Mouse (Mus musculus): ENCODE results near the gene Ctsd. TPM values are rescaled to one million over a fixed set of nuclear protein-coding genes. Genes with fewer than 3 reads are reported as not detected.

The Ctsd gene
- polyA plus RNA-seq, 1 experiment, result 921 TPM

DNA sequence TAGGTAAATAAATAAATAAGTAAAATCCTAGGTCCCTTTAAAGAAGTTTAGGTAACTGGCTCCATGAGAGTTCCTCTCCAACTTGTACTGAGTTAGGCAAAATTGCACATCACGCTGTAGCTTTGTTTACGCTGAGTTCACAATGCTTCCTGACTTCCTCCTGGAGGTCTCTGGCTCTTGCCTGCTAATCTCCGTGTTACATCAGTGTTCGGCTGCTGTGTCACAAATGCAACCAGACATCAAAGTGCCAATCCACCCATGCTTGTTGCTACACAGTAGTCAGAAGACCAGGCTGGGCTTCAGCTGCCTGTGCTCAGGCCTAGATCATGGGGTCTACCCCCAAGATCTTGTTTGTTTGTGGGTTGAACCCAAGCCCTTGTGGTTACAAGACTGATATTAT lies 15.8 kb upstream of the Ctsd start:
- no peak overlapping the region for H3K4me3 ChIP-seq (replicated peaks; ENCODE audit: extremely low read depth, low read depth, low read length)
- no peak for DNase-seq
- no peak for TF ChIP-seq POLR2A (IDR thresholded peaks at IDR 0.05; ENCODE audit: borderline replicate concordance, extremely low read depth, low read depth, low read length)
- no peak for TF ChIP-seq CTCF (IDR thresholded peaks at IDR 0.05; ENCODE audit: insufficient read depth, low read length)
- peaks cover 2% of the 10 kb centered on the region; the same call in 1 of the 2 replicates for H3K4me1 ChIP-seq (ENCODE audit: control insufficient read depth, insufficient read depth, low read length)
- WGBS, result 38% methylated on average over 4 of the region's 4 CpGs

GRCm38 (mm10) chr7:142400750-142401142 lies 12.9 kb upstream of the Ctsd start:
- 69% methylated on average over 7 of the region's 7 CpGs for WGBS
- Histone ChIP-seq H3K4me3 (replicated peaks; ENCODE audit: extremely low read depth, low read depth, low read length) (no peak overlapping the region), H3K4me1 (ENCODE audit: control insufficient read depth, insufficient read depth, low read length) (peaks cover 2% of the 10 kb centered on the region; the same call in 1 of the 2 replicates)
- no peak for DNase-seq
- TF ChIP-seq CTCF (IDR thresholded peaks at IDR 0.05; ENCODE audit: insufficient read depth, low read length) (no peak), POLR2A (IDR thresholded peaks at IDR 0.05; ENCODE audit: borderline replicate concordance, extremely low read depth, low read depth, low read length) (no peak)

DNA sequence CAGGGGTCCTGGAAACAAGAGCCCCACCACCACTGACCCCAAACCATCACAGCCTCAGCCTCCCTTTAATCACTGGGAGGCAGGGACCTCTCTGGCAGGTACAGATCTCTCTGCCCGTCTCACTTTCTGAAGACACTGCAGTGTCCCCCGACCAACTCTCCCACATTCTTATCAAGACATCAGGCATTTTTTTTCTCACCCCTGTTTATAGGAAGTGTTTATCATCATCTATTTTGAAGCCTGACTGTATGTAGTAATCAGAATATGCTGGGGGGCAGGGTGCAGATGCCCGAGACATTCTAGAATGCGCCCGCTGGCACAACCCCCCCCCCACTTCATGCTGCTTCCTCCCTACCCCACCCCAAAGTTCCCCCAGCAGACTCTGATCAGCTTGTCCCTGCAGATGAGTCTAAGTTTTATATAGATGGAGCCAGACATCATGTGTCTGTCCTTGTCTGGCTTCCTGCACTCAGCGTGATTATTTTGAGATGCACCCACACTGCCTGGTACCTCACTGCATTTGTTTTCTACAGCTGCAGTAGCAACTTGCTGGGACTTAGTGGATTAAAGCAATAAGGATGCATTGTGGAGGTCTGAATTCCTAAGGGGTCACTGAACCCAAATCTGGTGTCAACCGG lies 12.4 kb upstream of the Ctsd start:
- Histone ChIP-seq H3K4me3 (replicated peaks; ENCODE audit: extremely low read depth, low read depth, low read length) (no peak overlapping the region), H3K4me1 (ENCODE audit: control insufficient read depth, insufficient read depth, low read length) (peaks cover 2% of the 10 kb centered on the region; the same call in 1 of the 2 replicates)
- no peak for DNase-seq
- WGBS, result 57% methylated on average over 7 of the region's 7 CpGs
- no peak for TF ChIP-seq CTCF (IDR thresholded peaks at IDR 0.05; ENCODE audit: insufficient read depth, low read length)
- TF ChIP-seq POLR2A (IDR thresholded peaks at IDR 0.05; ENCODE audit: borderline replicate concordance, extremely low read depth, low read depth, low read length), result no peak

GRCm38 (mm10) chr7:142399250-142399649 lies 11.4 kb upstream of the Ctsd start:
- no peak overlapping the region for H3K4me3 ChIP-seq (replicated peaks; ENCODE audit: extremely low read depth, low read depth, low read length)
- no peak for DNase-seq
- H3K4me1 ChIP-seq (ENCODE audit: control insufficient read depth, insufficient read depth, low read length), result peaks cover 7% of the 10 kb centered on the region
- no peak for TF ChIP-seq CTCF (IDR thresholded peaks at IDR 0.05; ENCODE audit: insufficient read depth, low read length)
- TF ChIP-seq POLR2A (IDR thresholded peaks at IDR 0.05; ENCODE audit: borderline replicate concordance, extremely low read depth, low read depth, low read length), result no peak
- 43% methylated on average over 1 of the region's 1 CpGs for WGBS

GRCm38 (mm10) chr7:142398052-142398451 lies 10.2 kb upstream of the Ctsd start:
- no peak for DNase-seq
- TF ChIP-seq POLR2A (IDR thresholded peaks at IDR 0.05; ENCODE audit: borderline replicate concordance, extremely low read depth, low read depth, low read length), result no peak
- no peak for TF ChIP-seq CTCF (IDR thresholded peaks at IDR 0.05; ENCODE audit: insufficient read depth, low read length)
- Histone ChIP-seq H3K4me3 (replicated peaks; ENCODE audit: extremely low read depth, low read depth, low read length) (no peak overlapping the region), H3K4me1 (ENCODE audit: control insufficient read depth, insufficient read depth, low read length) (peaks cover 11% of the 10 kb centered on the region)
- 28% methylated on average over 2 of the region's 2 CpGs for WGBS

- WGBS, result 93% methylated on average over 1 of the region's 1 CpGs
- TF ChIP-seq POLR2A (IDR thresholded peaks at IDR 0.05; ENCODE audit: borderline replicate concordance, extremely low read depth, low read depth, low read length) (no peak), CTCF (IDR thresholded peaks at IDR 0.05; ENCODE audit: insufficient read depth, low read length) (no peak)
- H3K4me1 ChIP-seq (ENCODE audit: control insufficient read depth, insufficient read depth, low read length), result peaks cover 11% of the 10 kb centered on the region
Measured at GRCm38 (mm10) chr7:142396611-142397010, 8.8 kb upstream of the Ctsd start.

DNA sequence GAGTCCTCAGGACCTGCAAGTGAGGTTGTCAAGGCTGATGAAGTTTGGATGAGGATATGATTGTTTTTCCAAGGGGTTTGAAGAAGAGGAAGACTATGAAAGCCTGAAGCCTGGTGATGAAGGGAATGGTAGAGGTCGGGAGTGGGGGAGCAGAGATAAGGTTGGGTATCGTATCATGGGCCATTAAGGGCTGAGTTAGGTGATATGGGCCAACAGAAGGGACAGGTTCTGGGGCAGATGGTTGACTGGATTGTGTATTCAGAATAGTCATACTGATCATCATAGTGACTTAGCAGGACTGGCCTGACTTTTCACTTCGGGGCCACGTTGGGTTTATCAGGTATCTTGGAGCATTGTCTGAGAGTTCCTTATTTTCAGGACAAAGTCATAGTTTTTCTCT lies 7.6 kb upstream of the Ctsd start:
- TF ChIP-seq POLR2A (IDR thresholded peaks at IDR 0.05; ENCODE audit: borderline replicate concordance, extremely low read depth, low read depth, low read length) (no peak), CTCF (IDR thresholded peaks at IDR 0.05; ENCODE audit: insufficient read depth, low read length) (no peak)
- WGBS, result 87% methylated on average over 4 of the region's 4 CpGs
- no peak overlapping the region for H3K4me3 ChIP-seq (replicated peaks; ENCODE audit: extremely low read depth, low read depth, low read length)
- no peak for DNase-seq
- H3K4me1 ChIP-seq (ENCODE audit: control insufficient read depth, insufficient read depth, low read length), result peaks cover 9% of the 10 kb centered on the region

More at GRCm38 (mm10) chr7:142396611-142397010, 8.8 kb upstream of the Ctsd start:
- DNase-seq, result no peak
- H3K4me3 ChIP-seq (replicated peaks; ENCODE audit: extremely low read depth, low read depth, low read length), result no peak overlapping the region

DNA sequence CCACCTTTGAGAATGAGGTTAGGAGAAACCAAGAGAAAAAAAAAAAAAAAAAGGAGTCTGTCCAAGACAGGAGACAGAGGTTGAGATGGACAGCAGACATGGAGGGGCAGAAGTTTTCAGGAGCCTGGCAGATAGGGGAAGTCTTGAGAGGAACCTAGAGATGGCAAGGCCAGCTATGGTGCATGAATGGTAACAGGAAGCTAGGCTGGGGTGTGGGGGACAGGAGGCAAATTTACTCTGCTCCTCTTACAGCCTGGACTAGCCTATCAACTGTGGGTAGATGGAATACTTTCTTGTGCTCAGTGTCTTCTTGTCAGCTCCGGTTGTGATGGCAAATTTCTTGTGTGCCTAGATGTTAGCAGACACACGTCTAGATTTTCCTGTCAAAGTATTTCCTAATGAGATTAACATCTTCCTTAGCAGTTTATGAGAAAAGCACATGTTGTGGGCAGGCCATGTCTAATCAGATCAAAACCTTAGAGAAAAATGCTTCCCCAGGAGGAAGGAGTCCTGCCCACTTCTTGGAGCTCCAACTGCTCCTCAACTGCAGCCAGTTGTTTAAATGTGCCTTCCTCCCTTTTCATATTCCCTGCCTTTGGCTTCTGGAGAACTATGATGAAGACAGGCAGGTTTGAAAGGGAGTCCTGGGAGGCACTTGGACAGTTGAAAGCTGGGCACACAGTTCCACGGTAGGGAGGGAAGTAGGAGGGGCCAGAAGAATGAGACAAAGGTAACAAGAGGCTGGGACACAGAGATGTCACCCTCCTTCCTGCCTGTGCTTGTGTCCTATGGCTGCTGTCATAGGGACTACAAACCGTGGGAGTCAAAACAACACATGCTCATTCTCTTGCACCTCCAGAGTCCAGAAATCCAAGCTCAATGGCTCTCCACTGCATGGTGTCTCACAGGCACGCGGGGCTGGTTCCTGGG lies 6.7 kb upstream of the Ctsd start:
- no peak for DNase-seq
- 47% methylated on average over 6 of the region's 6 CpGs for WGBS
- no peak for TF ChIP-seq POLR2A (IDR thresholded peaks at IDR 0.05; ENCODE audit: borderline replicate concordance, extremely low read depth, low read depth, low read length)
- no peak for TF ChIP-seq CTCF (IDR thresholded peaks at IDR 0.05; ENCODE audit: insufficient read depth, low read length)
- H3K4me3 ChIP-seq (replicated peaks; ENCODE audit: extremely low read depth, low read depth, low read length), result no peak overlapping the region
- H3K4me1 ChIP-seq (ENCODE audit: control insufficient read depth, insufficient read depth, low read length), result peaks cover 9% of the 10 kb centered on the region

- TF ChIP-seq CTCF (IDR thresholded peaks at IDR 0.05; ENCODE audit: insufficient read depth, low read length), result no peak
- no peak for TF ChIP-seq POLR2A (IDR thresholded peaks at IDR 0.05; ENCODE audit: borderline replicate concordance, extremely low read depth, low read depth, low read length)
- WGBS, result 11% methylated on average over 4 of the region's 4 CpGs
- DNase-seq, result no peak
Measured at GRCm38 (mm10) chr7:142393191-142393590, 5.4 kb upstream of the Ctsd start.

More at GRCm38 (mm10) chr7:142393191-142393590, 5.4 kb upstream of the Ctsd start:
- Histone ChIP-seq H3K4me1 (ENCODE audit: control insufficient read depth, insufficient read depth, low read length) (peaks cover 9% of the 10 kb centered on the region), H3K4me3 (replicated peaks; ENCODE audit: extremely low read depth, low read depth, low read length) (no peak overlapping the region)
